Mouse (Mus musculus): Measurements from ENCODE around the gene 1500009C09Rik. TPM values are rescaled to one million over a fixed set of nuclear protein-coding genes. Genes with fewer than 3 reads are reported as not detected.

1500009C09Rik gene
- total RNA-seq, 2 experiments from 2014 or later: 0.33 to 0.90 TPM

DNA sequence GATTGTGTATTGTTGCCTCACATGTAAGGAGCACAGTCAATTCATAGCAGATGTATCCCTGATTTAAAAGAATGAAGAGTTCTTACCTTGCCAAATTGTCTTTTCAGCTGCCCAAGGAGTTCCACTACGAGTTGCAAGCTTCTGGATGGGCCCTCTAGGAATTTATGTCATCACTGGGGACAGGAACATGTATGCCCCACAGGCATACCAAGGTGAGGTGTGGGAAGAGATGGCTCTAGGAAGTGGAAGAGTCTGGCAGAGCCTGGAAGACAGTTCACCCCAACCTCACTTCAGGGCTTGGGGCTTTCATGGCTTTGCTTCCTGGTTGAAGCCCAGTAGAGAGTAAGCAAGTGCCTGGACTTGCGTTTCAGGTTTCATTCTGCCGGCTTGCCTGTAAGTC lies 56.2 kb downstream of the 1500009C09Rik start:
- DNase-seq (ENCODE audit: low spot score in 2 of 2): no peak

Other genes with a start within 250 kb of the 1500009C09Rik start
- gene Desi1, start 218.5 kb upstream of the 1500009C09Rik start, total RNA-seq (2021): 100 to 1,000 TPM in 1 of 2 experiments, 10 to 100 TPM in 1; 52.7 to 123 TPM
- 10 to 100 TPM; 80.5 to 99.1 TPM for gene Snu13, start 204.8 kb upstream of the 1500009C09Rik start, total RNA-seq (2021)
- gene 4930407I10Rik, start 193.2 kb upstream of the 1500009C09Rik start, total RNA-seq (2021): not detected
- 1 to 10 TPM in 1 of 2 experiments, under 1 TPM in 1; 0.58 to 4.1 TPM for gene Mei1, start 182.4 kb upstream of the 1500009C09Rik start, total RNA-seq (2021)
- gene Ccdc134, start 124.5 kb upstream of the 1500009C09Rik start, total RNA-seq (2021): 1 to 10 TPM; 6.7 to 8.9 TPM
- gene Srebf2, start 105.2 kb upstream of the 1500009C09Rik start, total RNA-seq (2021): 100 to 1,000 TPM in 1 of 2 experiments, 10 to 100 TPM in 1; 79.3 to 109 TPM
- gene Shisa8, start 39.6 kb upstream of the 1500009C09Rik start, total RNA-seq (2021): under 1 TPM; 0.13 to 0.27 TPM
- gene Tnfrsf13c, start 28.0 kb upstream of the 1500009C09Rik start, total RNA-seq (2021): under 1 TPM; 0.16 to 0.17 TPM
- gene Cenpm, start 7.6 kb upstream of the 1500009C09Rik start, total RNA-seq (2021): 1 to 10 TPM; 2.4 to 2.5 TPM
- 1 to 10 TPM; 3.4 to 3.8 TPM for gene Sept3, start 22.5 kb downstream of the 1500009C09Rik start, total RNA-seq (2021)
- gene Wbp2nl, start 46.6 kb downstream of the 1500009C09Rik start, total RNA-seq (2021): not detected
- gene Naga, start 86.5 kb downstream of the 1500009C09Rik start, total RNA-seq (2021): 10 to 100 TPM; 46.1 to 67.0 TPM
- 1 to 10 TPM in 1 of 2 experiments, under 1 TPM in 1; 0.46 to 1.1 TPM for gene Pheta2, start 86.5 kb downstream of the 1500009C09Rik start, total RNA-seq (2021)
- gene Smdt1, start 86.6 kb downstream of the 1500009C09Rik start, total RNA-seq (2021): 100 to 1,000 TPM; 173 to 178 TPM
- gene Ndufa6, start 101.9 kb downstream of the 1500009C09Rik start, total RNA-seq (2021): 100 to 1,000 TPM; 512 to 543 TPM
- gene Cyp2d22, start 127.9 kb downstream of the 1500009C09Rik start, total RNA-seq (2021): 10 to 100 TPM; 47.7 to 48.8 TPM
- under 1 TPM in 1 of 2 experiments, not detected in 1; 0.63 TPM for gene Cyp2d11, start 141.6 kb downstream of the 1500009C09Rik start, total RNA-seq (2021)
- not detected for gene Cyp2d10, start 154.8 kb downstream of the 1500009C09Rik start, total RNA-seq (2021)
- not detected for gene Cyp2d9, start 181.0 kb downstream of the 1500009C09Rik start, total RNA-seq (2021)

Measured in adrenal gland, adult 18-20 months (tissue).